Comparison of ENCODE assay signal across 8 mouse cellular contexts in genomic region chr2:166339427-166339826, GRCm38 (mm10).
DNase-seq lines count a peak whose midpoint lies in the region; ATAC-seq and TF ChIP-seq lines count a peak whose summit lies in the region.
"Had no signal": no experiment of that assay in that cellular context is flagged by ENCODE, and none has a peak within 500 bp of the region (broad histone marks: within the 10 kb centered on the region; RNA-seq: fewer than 3 reads in every experiment).

No protein-coding gene starts in this region.

- no peaks in the 10 kb centered on the region for H3K27me3 ChIP-seq in liver, embryonic 14.5 days (ENCODE audit: control insufficient read depth, insufficient read depth, low read length)
- H3K27me3 ChIP-seq in embryonic facial prominence, embryonic 12.5 days = no peaks in the 10 kb centered on the region
- no peaks in the 10 kb centered on the region for H3K27me3 ChIP-seq in splenic B cell, adult 2 months (ENCODE audit: control insufficient read depth, insufficient read depth, low read length, poor library complexity, severe bottlenecking)

- H3K4me3 ChIP-seq in liver, embryonic 14.5 days (ENCODE audit: insufficient read depth in 1 of 2, low read depth in 2 of 2, low read length in 2 of 2) = no peak overlapping the region
- no peak overlapping the region for H3K4me3 ChIP-seq in embryonic facial prominence, embryonic 12.5 days

- no peak overlapping the region for H3K9ac ChIP-seq in liver, embryonic 14.5 days (replicated peaks)
- no peak overlapping the region for H3K9ac ChIP-seq in embryonic facial prominence, embryonic 12.5 days

- no peak overlapping the region for H3K4me2 ChIP-seq in liver, embryonic 14.5 days (ENCODE audit: low read depth)
- no peak overlapping the region for H3K4me2 ChIP-seq in embryonic facial prominence, embryonic 12.5 days (replicated peaks)

- no peaks in the 10 kb centered on the region for H3K36me3 ChIP-seq in liver, embryonic 14.5 days (replicated peaks; ENCODE audit: control insufficient read depth, insufficient read depth, low read depth)
- H3K36me3 ChIP-seq in embryonic facial prominence, embryonic 12.5 days = no peaks in the 10 kb centered on the region
- H3K36me3 ChIP-seq in splenic B cell, adult 2 months (ENCODE audit: control insufficient read depth, insufficient read depth, low read length, poor library complexity, severe bottlenecking) = no peaks in the 10 kb centered on the region

- ATAC-seq in liver, embryonic 14.5 days (ENCODE audit: insufficient read depth) = no peak
- ATAC-seq in embryonic facial prominence, embryonic 12.5 days (ENCODE audit: insufficient number of reproducible peaks, insufficient read depth, low FRiP score, low TSS enrichment) = no peak
- ATAC-seq: inflammation-experienced regulatory T-cells, adult 6 months had no signal

- no peaks in the 10 kb centered on the region for H3K9me3 ChIP-seq in liver, embryonic 14.5 days (ENCODE audit: control insufficient read depth, low read length)
- no peaks in the 10 kb centered on the region; the same call in 1 of the 2 replicates for H3K9me3 ChIP-seq in embryonic facial prominence, embryonic 12.5 days

- DNase-seq in liver, embryonic 14.5 days (ENCODE audit: low read depth in 3 of 3, low spot score in 3 of 3) = no peak
- DNase-seq in liver (no peak), ES-CJ7 (ENCODE audit: low read depth, low spot score) (peak; percentile 60)
- DNase-seq in splenic B cell, adult 2 months (ENCODE audit: low read depth, low spot score) = peak; percentile 25
- no peak for DNase-seq in frontal cortex, postnatal 14 days (ENCODE audit: low spot score in 2 of 2)
- no peak for DNase-seq in cerebellum, adult 11-12 months

- H3K4me1 ChIP-seq in liver, embryonic 14.5 days (replicated peaks; ENCODE audit: control insufficient read depth in 2 of 2, insufficient read depth in 2 of 2, low read length in 1 of 2) = no peaks in the 10 kb centered on the region
- H3K4me1 ChIP-seq in embryonic facial prominence, embryonic 12.5 days = peaks cover 55% of the 10 kb centered on the region

- TF ChIP-seq EP300 in liver, embryonic 14.5 days (IDR thresholded peaks at IDR 0.05; ENCODE audit: low read depth) = no peak

- WGBS in liver, embryonic 14.5 days (ENCODE audit: insufficient replicate concordance) = 50% methylated on average over 5 of the region's 5 CpGs
- WGBS in embryonic facial prominence, embryonic 12.5 days = 78% methylated on average over 5 of the region's 5 CpGs

- H3K27ac ChIP-seq in liver, embryonic 14.5 days = no peak overlapping the region
- H3K27ac ChIP-seq in embryonic facial prominence, embryonic 12.5 days = 0 out of 2 replicates have a peak overlapping the region, but pooled peaks have one; percentile 84

- TF ChIP-seq CTCF in liver, embryonic 14.5 days (IDR thresholded peaks at IDR 0.05; ENCODE audit: low read depth) = peak; percentile 61

Comparison
In these comparisons a context has a peak if more than half of its experiments do, and no peak if none do; other contexts are left out.
1. DNase-seq: peak in ES-CJ7 (single experiment) and splenic B cell, adult 2 months (single experiment); none in liver, embryonic 14.5 days (0 of 3), liver (single experiment), frontal cortex, postnatal 14 days (0 of 2) and cerebellum, adult 11-12 months (single experiment).